Mouse (Mus musculus) heart, postnatal 0 days (tissue): Measurements from ENCODE around the gene Rims1.

Source experiments
- CTCF ChIP-seq: IDR thresholded peaks from 2 replicates; pipeline ENCODE4 v1.5.1; 2016; ENCODE audit warnings: antibody characterized with exemption, control low read depth, low read depth
- EP300 ChIP-seq: IDR thresholded peaks from 2 replicates; pipeline ENCODE4 v1.6.1; 2016; ENCODE audit warnings: antibody characterized with exemption, low read depth

- TF ChIP-seq EP300: no peak
- TF ChIP-seq CTCF: no peak
Observed at GRCm38 (mm10) chr1:22254278-22254677, 551.5 kb downstream of the Rims1 start.
